Mouse (Mus musculus) cortical plate, adult 2 months (tissue): ENCODE results near the gene Prpf6.

Source experiments
- CTCF ChIP-seq: fragments of 200-500 bp; IDR thresholded peaks from 2 replicates; pipeline ENCODE4 v1.5.1; 2011; ENCODE audit warnings: mild to moderate bottlenecking, control low read depth, low read length; ENCODE audit not compliant: insufficient read depth; ENCODE audit errors: extremely low read depth
- POLR2A ChIP-seq: fragments of 200-500 bp; IDR thresholded peaks from 2 replicates; pipeline ENCODE4 v1.6.1; 2011; ENCODE audit warnings: mild to moderate bottlenecking, low read length, control low read depth; ENCODE audit not compliant: insufficient read depth; ENCODE audit errors: extremely low read depth

DNA sequence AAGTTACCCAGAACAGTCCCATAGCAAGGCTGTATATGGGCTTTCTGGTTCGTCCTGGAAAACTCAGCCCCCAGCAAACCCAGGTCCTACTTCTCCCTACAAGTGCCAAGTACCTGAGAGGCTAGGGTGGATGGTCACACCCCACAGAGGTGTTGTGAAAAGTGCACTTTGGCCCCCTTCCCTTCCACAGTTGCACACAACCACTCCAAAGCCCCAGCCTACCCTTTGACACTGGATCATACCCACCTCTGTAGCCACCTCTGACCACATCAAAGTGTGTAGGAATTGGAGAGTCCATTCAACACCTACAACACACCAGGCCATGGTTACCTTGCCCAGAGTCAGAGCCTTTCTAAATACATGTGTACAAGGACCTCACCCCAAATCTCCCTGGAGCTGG is 8.7 kb upstream of the Prpf6 start:
- TF ChIP-seq POLR2A, result no peak
- TF ChIP-seq CTCF, result no peak
